Comparison of ENCODE assay signal across 11 mouse cellular contexts in the genomic region with DNA sequence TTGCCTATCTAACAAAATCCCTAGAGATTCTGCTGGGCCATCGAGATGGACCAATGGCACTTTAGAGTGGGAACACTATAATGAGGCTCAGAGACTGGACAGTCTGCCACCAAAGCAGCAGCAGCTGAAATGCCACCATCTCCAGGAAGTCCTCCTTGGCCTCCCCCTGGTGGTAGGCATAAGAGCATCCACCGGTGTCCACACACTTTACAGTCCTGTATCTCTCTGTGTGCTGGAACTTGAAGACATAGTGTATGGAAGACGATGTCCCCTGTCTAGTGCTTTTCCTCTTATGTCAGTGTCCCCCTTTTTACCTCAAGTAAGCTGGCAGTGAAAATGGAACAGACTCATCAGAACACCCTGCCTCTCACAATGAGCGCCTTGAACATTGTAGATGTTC. TPM values are rescaled to one million over a fixed set of nuclear protein-coding genes. Genes with fewer than 3 reads are reported as not detected.
DNase-seq lines count a peak whose midpoint lies in the region; ATAC-seq and TF ChIP-seq lines count a peak whose summit lies in the region.
"Had no signal": no experiment of that assay in that cellular context is flagged by ENCODE, and none has a peak within 500 bp of the region (broad histone marks: within the 10 kb centered on the region; RNA-seq: fewer than 3 reads in every experiment).

No protein-coding gene starts in this region.

- peak; percentile 31 for TF ChIP-seq CTCF in ES-Bruce4 (IDR thresholded peaks at IDR 0.05; ENCODE audit: low read depth, low read length)

- WGBS in heart, embryonic 12.5 days: 72% methylated on average over 4 of the region's 4 CpGs
- 78% methylated on average over 4 of the region's 4 CpGs for WGBS in forebrain, embryonic 14.5 days

- TF ChIP-seq EP300 in ES-Bruce4 (IDR thresholded peaks at IDR 0.05; ENCODE audit: insufficient read depth, low read depth, low read length): no peak

- no peak overlapping the region for H3K4me3 ChIP-seq in heart, embryonic 12.5 days
- no peak overlapping the region for H3K4me3 ChIP-seq in ES-Bruce4 (ENCODE audit: low read depth, low read length)
- H3K4me3 ChIP-seq in forebrain, embryonic 14.5 days (ENCODE audit: low read depth, low read length): no peak overlapping the region

- no peaks in the 10 kb centered on the region for H3K27me3 ChIP-seq in heart, embryonic 12.5 days (replicated peaks)
- H3K27me3 ChIP-seq in ES-Bruce4 (ENCODE audit: control insufficient read depth, insufficient read depth, low read length, poor library complexity, severe bottlenecking): no peaks in the 10 kb centered on the region
- H3K27me3 ChIP-seq in forebrain, embryonic 14.5 days (replicated peaks; ENCODE audit: control insufficient read depth, insufficient read depth, low read length): 0 out of 2 replicates have a peak, but pooled peaks cover 19% of the 10 kb centered on the region

- H3K36me3 ChIP-seq in heart, embryonic 12.5 days: no peaks in the 10 kb centered on the region
- no peaks in the 10 kb centered on the region for H3K36me3 ChIP-seq in ES-Bruce4 (ENCODE audit: control insufficient read depth, insufficient read depth, low read length, poor library complexity, severe bottlenecking)
- H3K36me3 ChIP-seq in forebrain, embryonic 14.5 days (ENCODE audit: control insufficient read depth, insufficient read depth, low read length): no peaks in the 10 kb centered on the region
- H3K36me3 ChIP-seq: limb, embryonic 13.5 days had no signal

- H3K4me2 ChIP-seq in heart, embryonic 12.5 days: peak overlapping the region; percentile 71
- no peak overlapping the region for H3K4me2 ChIP-seq in forebrain, embryonic 14.5 days (ENCODE audit: low read length)

- intact Hi-C loops in heart, postnatal 14 days (cut with DNase I): loop anchor here (10.0 kb wide), 1 partner anchor 361 kb away; no protein-coding TSS in a partner anchor

- no peak for DNase-seq in heart, postnatal 14 days
- DNase-seq in cerebellum, postnatal 10 days: no peak
- DNase-seq in adrenal gland, postnatal 4 days (ENCODE audit: low spot score in 2 of 2): no peak
- no peak for DNase-seq in forebrain, embryonic 14.5 days (ENCODE audit: low spot score)
- DNase-seq: cerebellum, postnatal 25 days; heart, postnatal 10 days had no signal

- no peak for TF ChIP-seq POLR2A in ES-Bruce4 (IDR thresholded peaks at IDR 0.05; ENCODE audit: insufficient read depth, low read length)

- H3K4me1 ChIP-seq in heart, embryonic 12.5 days (replicated peaks): peaks cover 32% of the 10 kb centered on the region
- no peaks in the 10 kb centered on the region for H3K4me1 ChIP-seq in ES-Bruce4 (ENCODE audit: control insufficient read depth, insufficient read depth, low read length)
- no peaks in the 10 kb centered on the region for H3K4me1 ChIP-seq in forebrain, embryonic 14.5 days (ENCODE audit: control insufficient read depth, insufficient read depth, low read length)

- H3K9ac ChIP-seq in heart, embryonic 12.5 days: no peak overlapping the region
- H3K9ac ChIP-seq in ES-Bruce4 (ENCODE audit: low read depth, poor library complexity, severe bottlenecking): no peak overlapping the region
- H3K9ac ChIP-seq in forebrain, embryonic 14.5 days (ENCODE audit: low read length): no peak overlapping the region

- H3K9me3 ChIP-seq in heart, embryonic 12.5 days (replicated peaks): no peaks in the 10 kb centered on the region
- no peaks in the 10 kb centered on the region for H3K9me3 ChIP-seq in ES-Bruce4 (replicated peaks; ENCODE audit: control insufficient read depth, insufficient read depth, low read length, poor library complexity, severe bottlenecking)
- H3K9me3 ChIP-seq in forebrain, embryonic 14.5 days (replicated peaks; ENCODE audit: control insufficient read depth, low read length): no peaks in the 10 kb centered on the region
- H3K9me3 ChIP-seq: limb, embryonic 13.5 days had no signal

- H3K27ac ChIP-seq in heart, embryonic 12.5 days (ENCODE audit: poor library complexity, severe bottlenecking): 0 out of 2 replicates have a peak overlapping the region, but pooled peaks have one; percentile 10
- H3K27ac ChIP-seq in ES-Bruce4 (ENCODE audit: insufficient read depth, low read length): no peak overlapping the region
- H3K27ac ChIP-seq in forebrain, embryonic 14.5 days (ENCODE audit: low read depth, low read length): no peak overlapping the region
- H3K27ac ChIP-seq: limb, embryonic 13.5 days had no signal

- peak; percentile 45; the same call in 1 of the 2 replicates for ATAC-seq in heart, embryonic 12.5 days (ENCODE audit: insufficient number of reproducible peaks, low FRiP score)
- ATAC-seq in inflammation-experienced regulatory T-cells, adult 6 months: peak; percentile 42
- peak; percentile 45; the same call in 1 of the 2 replicates for ATAC-seq in neutrophil, adult 5-6 weeks (ENCODE audit: extremely low read depth, insufficient number of reproducible peaks, low FRiP score, poor library complexity, severe bottlenecking)
- no peak for ATAC-seq in forebrain, embryonic 14.5 days

RNA-seq across cellular contexts. Expression of a gene that starts 1.0 kb away (rescaled TPM):
- polyA plus RNA-seq in heart, embryonic 12.5 days (2016; fragmentation: Nextera tagmentation; extraction: Ambion mirVana): 4.1 and 5.6 TPM in 2 replicates
- 10 to 100 TPM; 27.8 to 30.3 TPM for total RNA-seq in heart, postnatal 14 days (2021)
- polyA plus RNA-seq in ES-Bruce4 (2011; ENCODE audit: insufficient read depth, insufficient read length, low read depth, missing spikeins): 3.8 and 4.7 TPM in 2 replicates
- 1 to 10 TPM; 3.5 to 9.2 (median 5.8) TPM for polyA plus RNA-seq in inflammation-experienced regulatory T-cells, adult 6 months (2017; shearing (Covaris generic))
- total RNA-seq in neutrophil, adult 5-6 weeks (2017): 2.4 and 2.5 TPM in 2 replicates
- total RNA-seq in adrenal gland, postnatal 4 days (2021): 1 to 10 TPM; 6.1 to 7.4 TPM
- 0.77 and 1.3 TPM in 2 replicates for polyA plus RNA-seq in forebrain, embryonic 14.5 days (2014; fragmentation: Nextera tagmentation; extraction: Ambion mirVana)
